In genomic region chr14:20138484-20139355, GRCm38 (mm10) we compare ENCODE assay signal across 8 mouse cellular contexts. TPM values are rescaled to one million over a fixed set of nuclear protein-coding genes. Genes with fewer than 3 reads are reported as not detected.
DNase-seq lines count a peak whose midpoint lies in the region; ATAC-seq and TF ChIP-seq lines count a peak whose summit lies in the region.

Saysd1 (minus strand) TSS chr14:20138534.

- peaks cover 3% of the 10 kb centered on the region for H3K4me1 ChIP-seq in testis, adult 2 months (ENCODE audit: control insufficient read depth, insufficient read depth, low read length)
- no peaks in the 10 kb centered on the region; the same call in 1 of the 2 replicates for H3K4me1 ChIP-seq in limb, embryonic 11.5 days (ENCODE audit: control insufficient read depth, insufficient read depth, low read length)
- H3K4me1 ChIP-seq in liver, embryonic 11.5 days (replicated peaks; ENCODE audit: control insufficient read depth, insufficient read depth, low read length) = no peaks in the 10 kb centered on the region
- H3K4me1 ChIP-seq in liver, embryonic 12.5 days = no peaks in the 10 kb centered on the region

- TF ChIP-seq POLR2A in testis, adult 2 months (IDR thresholded peaks at IDR 0.05; ENCODE audit: control insufficient read depth, low read depth, low read length) = no peak

- H3K4me3 ChIP-seq in testis, adult 2 months (ENCODE audit: control insufficient read depth, low read depth, low read length) = no peak within 1 kb of the TSS
- H3K4me3 ChIP-seq in limb, embryonic 11.5 days (ENCODE audit: low read depth, low read length) = no peak within 1 kb of the TSS
- H3K4me3 ChIP-seq in liver, embryonic 11.5 days (ENCODE audit: low read depth, low read length) = no peak within 1 kb of the TSS
- no peak within 1 kb of the TSS for H3K4me3 ChIP-seq in liver, embryonic 12.5 days

- TF ChIP-seq CTCF in testis, adult 2 months (IDR thresholded peaks at IDR 0.05; ENCODE audit: control insufficient read depth, insufficient read depth, insufficient replicate concordance, low read depth, low read length) = no peak

- 87% methylated on average over 16 of the region's 16 CpGs for WGBS in limb, embryonic 11.5 days
- 80% methylated on average over 16 of the region's 16 CpGs for WGBS in liver, embryonic 11.5 days
- WGBS in liver, embryonic 12.5 days (ENCODE audit: insufficient replicate concordance) = 80% methylated on average over 16 of the region's 16 CpGs

- H3K27ac ChIP-seq in testis, adult 2 months (ENCODE audit: control insufficient read depth, insufficient read depth, low read depth, low read length) = no peak within 1 kb of the TSS
- H3K27ac ChIP-seq in limb, embryonic 11.5 days (replicated peaks; ENCODE audit: low read depth, low read length) = no peak within 1 kb of the TSS
- no peak within 1 kb of the TSS for H3K27ac ChIP-seq in liver, embryonic 11.5 days (ENCODE audit: low read depth, low read length)
- H3K27ac ChIP-seq in liver, embryonic 12.5 days = no peak within 1 kb of the TSS

- H3K4me2 ChIP-seq in limb, embryonic 11.5 days (ENCODE audit: low read depth, severe bottlenecking) = no peak within 1 kb of the TSS
- no peak within 1 kb of the TSS for H3K4me2 ChIP-seq in liver, embryonic 11.5 days
- H3K4me2 ChIP-seq in liver, embryonic 12.5 days = no peak within 1 kb of the TSS

- no peaks in the 10 kb centered on the region for H3K27me3 ChIP-seq in testis, adult 2 months (ENCODE audit: control insufficient read depth, insufficient read depth, low read length)
- no peaks in the 10 kb centered on the region for H3K27me3 ChIP-seq in limb, embryonic 11.5 days (ENCODE audit: control insufficient read depth, insufficient read depth, low read length)
- H3K27me3 ChIP-seq in liver, embryonic 11.5 days (replicated peaks; ENCODE audit: control insufficient read depth, insufficient read depth, low read length) = no peaks in the 10 kb centered on the region
- no peaks in the 10 kb centered on the region for H3K27me3 ChIP-seq in liver, embryonic 12.5 days (replicated peaks)

- H3K9ac ChIP-seq in limb, embryonic 11.5 days (ENCODE audit: low read length) = no peak within 1 kb of the TSS
- no peak within 1 kb of the TSS for H3K9ac ChIP-seq in liver, embryonic 11.5 days (ENCODE audit: low read depth, low read length)
- H3K9ac ChIP-seq in liver, embryonic 12.5 days = no peak within 1 kb of the TSS

- H3K36me3 ChIP-seq in testis, adult 2 months (ENCODE audit: control insufficient read depth, insufficient read depth, low read length) = no peaks in the 10 kb centered on the region
- no peaks in the 10 kb centered on the region for H3K36me3 ChIP-seq in limb, embryonic 11.5 days (ENCODE audit: control insufficient read depth, insufficient read depth, low read length)
- peaks cover 7% of the 10 kb centered on the region for H3K36me3 ChIP-seq in liver, embryonic 11.5 days (ENCODE audit: control insufficient read depth, insufficient read depth, low read length)
- H3K36me3 ChIP-seq in liver, embryonic 12.5 days = peaks cover 47% of the 10 kb centered on the region

- DNase-seq in adrenal gland, adult 2 months = peak; percentile 58
- no peak for DNase-seq in adrenal gland, postnatal 14 days
- no peak for DNase-seq in testis, postnatal 14 days (ENCODE audit: low spot score)
- no peak for DNase-seq in limb, embryonic 11.5 days (ENCODE audit: low spot score)
- DNase-seq in liver, embryonic 11.5 days (ENCODE audit: low spot score) = no peak
- DNase-seq in embryo, embryonic 11 days = no peak

- no peaks in the 10 kb centered on the region for H3K9me3 ChIP-seq in limb, embryonic 11.5 days (ENCODE audit: control insufficient read depth, low read length)
- H3K9me3 ChIP-seq in liver, embryonic 11.5 days (ENCODE audit: control insufficient read depth, low read length) = no peaks in the 10 kb centered on the region
- no peaks in the 10 kb centered on the region for H3K9me3 ChIP-seq in liver, embryonic 12.5 days (replicated peaks)

- no peak for ATAC-seq in limb, embryonic 11.5 days (ENCODE audit: insufficient number of reproducible peaks, low FRiP score, low TSS enrichment, low read depth)
- ATAC-seq in liver, embryonic 11.5 days (replicated peaks; ENCODE audit: low FRiP score) = no peak
- ATAC-seq in liver, embryonic 12.5 days = no peak

RNA-seq across cellular contexts. Expression of gene Saysd1, which starts in this region (rescaled TPM):
- 1 to 10 TPM; 6.2 to 7.0 TPM for total RNA-seq in adrenal gland, adult 2 months (2021)
- 8.5 and 9.8 TPM in 2 replicates for polyA plus RNA-seq in adrenal gland, adult 2 months (2012; rRNA removed)
- 6.2 and 7.1 TPM in 2 replicates for total RNA-seq in adrenal gland, postnatal 14 days (2021)
- 220 and 227 TPM in 2 replicates for polyA plus RNA-seq in testis, adult 2 months (2012; rRNA removed)
- 11.4 and 15.3 TPM in 2 replicates for polyA plus RNA-seq in limb, embryonic 11.5 days (2014; fragmentation: Nextera tagmentation; extraction: Ambion mirVana)
- polyA plus RNA-seq in liver, embryonic 11.5 days (2014; fragmentation: Nextera tagmentation; extraction: Ambion mirVana) = 7.7 TPM in 2 replicates
- polyA plus RNA-seq in liver, embryonic 12.5 days (2016; fragmentation: Nextera tagmentation; extraction: Ambion mirVana) = 4.5 and 4.8 TPM in 2 replicates

Comparison
In these comparisons a context has a peak if more than half of its experiments do, and no peak if none do; other contexts are left out.
1. RNA of gene Saysd1 (polyA plus RNA-seq): 220 to 227 TPM in testis, adult 2 months; 11.4 to 15.3 TPM in limb, embryonic 11.5 days, 8.5 to 9.8 TPM in adrenal gland, adult 2 months, 7.7 TPM in liver, embryonic 11.5 days and 4.5 to 4.8 TPM in liver, embryonic 12.5 days; every median in the first group is over 10 times any median in the second.